Mouse (Mus musculus) fat pad, adult 2 months (tissue): ENCODE results near the gene Acyp1.
"Not testable (repeated sequence)": the region's sequence is repeated elsewhere in the genome, so short reads cannot be mapped to it uniquely, and the experiment has no call there.

ENCODE experiments used
- DNase-seq: peaks from one replicate; pipeline ENCODE4 v3.0.0-alpha.2; 2011; ENCODE audit warnings: low read depth, low spot score; ENCODE audit errors: extremely low read depth

Acyp1 gene

DNA sequence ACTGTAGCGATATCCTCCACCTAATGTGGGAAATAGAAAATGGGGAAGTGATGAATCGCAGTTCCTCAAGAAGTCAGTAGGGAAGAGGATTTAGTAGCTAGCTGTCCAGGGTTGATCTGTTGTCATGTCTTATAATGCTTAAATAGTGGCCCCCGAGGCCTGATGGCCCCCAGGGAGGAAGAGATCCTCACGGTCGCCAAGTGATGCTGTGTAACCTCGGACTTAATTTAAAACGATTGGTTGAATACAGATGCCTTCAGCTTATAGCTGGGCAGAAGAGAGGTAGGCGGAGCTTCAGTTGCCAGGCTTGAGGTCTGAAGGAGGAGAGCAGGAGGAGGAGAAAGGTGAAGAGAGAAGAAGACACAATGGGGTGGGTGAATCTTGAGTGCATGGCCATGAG is 3.9 kb downstream of the Acyp1 start:
- no peak for DNase-seq

DNA sequence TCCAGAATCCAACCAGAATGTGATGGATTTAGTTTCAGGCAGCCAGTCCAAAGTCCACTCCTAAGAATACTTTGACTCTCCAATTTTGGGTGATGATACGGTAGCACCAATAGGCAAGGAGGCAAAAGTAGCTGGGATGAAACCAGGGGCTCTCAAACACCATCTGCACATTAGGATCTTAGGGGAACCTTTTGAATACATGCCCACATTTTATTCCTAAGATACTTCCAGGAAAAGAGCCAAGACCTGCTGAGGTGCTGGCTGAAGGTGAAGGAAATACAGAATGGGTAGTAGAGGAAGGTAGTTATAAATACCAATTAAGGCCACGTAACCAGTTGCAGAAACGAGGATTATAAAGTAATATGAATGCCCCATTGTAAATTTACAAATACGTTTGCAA is 6.5 kb downstream of the Acyp1 start:
- not testable (repeated sequence) for DNase-seq

DNA sequence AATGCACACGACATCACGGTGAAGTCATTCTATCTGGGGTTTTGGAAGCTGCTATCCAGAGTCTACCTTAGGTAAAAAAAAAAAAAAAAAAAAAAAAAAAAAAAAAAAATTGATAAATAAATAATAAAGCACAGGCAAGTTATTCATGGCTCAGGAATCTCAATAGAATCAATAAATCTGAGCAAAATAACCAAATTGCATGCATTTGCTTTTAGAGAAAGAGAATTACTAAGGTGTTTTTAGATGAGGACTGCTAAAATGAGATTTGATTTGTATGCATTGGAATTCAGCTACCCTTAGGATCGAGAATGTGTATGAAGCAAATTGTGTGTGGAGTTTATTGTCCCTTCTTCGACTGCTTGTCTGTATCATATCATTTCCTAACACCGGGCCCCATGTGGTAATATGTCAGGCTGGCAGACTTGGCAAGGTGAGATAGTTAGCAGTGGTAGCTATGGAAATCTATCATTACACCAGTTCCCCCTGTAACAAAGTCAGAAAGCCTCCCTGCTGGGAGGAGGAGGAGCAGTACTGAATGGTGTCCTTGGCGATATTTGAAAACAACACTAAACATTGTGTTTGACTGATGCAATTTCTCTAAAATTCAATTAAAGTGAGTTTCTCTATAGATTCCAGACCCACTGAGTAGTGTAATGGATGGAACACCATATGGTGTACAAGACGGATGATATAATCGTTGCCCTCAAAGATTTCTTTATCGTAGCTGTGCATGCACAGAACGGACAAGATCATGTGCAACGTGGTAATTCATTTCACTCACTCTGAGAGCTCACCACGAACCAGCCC is 7.2 kb downstream of the Acyp1 start:
- DNase-seq: no peak

DNA sequence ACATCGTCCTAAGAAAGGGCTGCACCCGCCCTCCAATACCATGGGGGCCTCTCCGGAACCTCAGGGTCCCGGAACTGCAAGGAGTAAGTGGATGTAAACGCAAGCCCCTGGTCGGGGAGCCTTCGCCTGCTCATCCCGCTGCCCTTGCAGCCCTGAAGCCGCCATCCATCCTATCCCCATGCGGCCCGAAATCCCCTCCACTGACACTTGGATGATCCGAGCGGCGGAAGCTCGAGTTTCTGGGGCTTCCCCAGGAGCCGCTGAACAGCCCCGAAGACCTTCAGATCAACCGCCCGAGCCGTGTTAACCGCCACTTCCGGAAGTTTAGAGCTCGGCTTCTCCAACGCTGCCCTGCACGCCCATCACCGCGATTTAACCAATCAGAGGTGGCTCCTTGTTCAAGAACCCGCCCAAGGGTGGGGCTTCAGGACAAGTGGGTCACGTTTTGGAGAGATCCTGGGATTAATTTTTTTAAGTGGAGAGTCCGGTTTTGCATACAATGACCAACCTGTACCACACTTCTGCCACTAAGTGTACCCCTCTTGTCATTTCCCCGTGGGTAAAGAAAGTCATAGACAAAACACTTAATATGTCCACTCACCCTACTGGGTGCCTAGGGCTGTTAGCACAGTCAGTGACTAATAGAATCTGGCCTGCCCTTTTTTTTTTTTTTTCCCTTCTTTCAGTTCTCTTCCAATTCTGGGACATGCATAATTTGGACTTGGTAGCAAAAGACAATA is 8.0 kb downstream of the Acyp1 start:
- DNase-seq: no peak

DNA sequence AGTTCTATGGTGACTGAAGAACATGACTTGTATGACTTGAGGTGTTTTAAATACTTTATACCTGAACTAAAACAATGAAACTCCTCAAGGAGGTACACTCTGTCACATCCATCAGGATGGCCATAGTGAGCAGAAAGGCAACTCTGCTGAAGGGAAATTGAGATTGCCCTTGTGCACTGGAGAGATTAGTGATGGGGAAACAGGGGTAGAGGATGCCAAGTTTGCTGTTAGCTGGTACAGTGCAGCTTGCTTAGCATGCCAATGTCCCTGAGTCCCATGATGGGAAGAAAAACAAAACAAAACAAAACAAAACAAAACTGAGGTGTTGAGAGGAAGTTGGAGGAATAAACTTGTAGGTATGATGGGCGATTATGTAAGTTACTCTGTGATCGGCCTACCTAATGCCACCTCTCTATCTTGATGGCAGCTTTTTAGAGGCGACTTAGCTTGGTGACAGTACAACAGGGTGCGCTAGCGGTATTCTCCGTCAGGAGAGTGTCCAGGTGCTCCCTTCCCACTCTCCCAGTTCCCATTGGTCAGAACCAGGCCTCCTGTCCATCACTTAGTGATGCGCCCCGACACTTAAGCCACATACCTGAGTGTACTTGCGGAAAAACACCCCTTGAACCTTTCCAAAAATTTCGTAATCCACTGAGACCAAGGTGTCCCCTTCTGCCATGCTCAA is 8.7 kb downstream of the Acyp1 start:
- DNase-seq: no peak

DNA sequence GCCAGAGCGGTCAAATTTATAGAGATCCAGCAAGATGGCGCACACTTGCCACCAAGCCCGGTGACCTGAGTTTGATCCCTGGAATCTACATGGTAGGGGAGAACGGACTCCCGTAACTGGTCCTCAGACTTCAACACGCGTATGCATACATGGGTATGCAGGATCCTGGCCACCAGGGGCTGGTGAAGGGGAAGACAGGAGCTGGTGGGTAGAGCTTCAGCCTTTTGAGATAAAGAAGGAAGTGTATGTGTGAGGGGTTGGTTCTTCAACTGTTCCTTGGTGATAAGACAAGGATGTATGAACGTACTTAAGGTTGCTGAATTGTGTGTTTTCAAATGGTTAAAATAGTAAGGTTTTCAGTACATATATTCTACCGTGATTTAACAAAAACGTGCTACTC is 9.3 kb downstream of the Acyp1 start:
- no peak for DNase-seq

DNA sequence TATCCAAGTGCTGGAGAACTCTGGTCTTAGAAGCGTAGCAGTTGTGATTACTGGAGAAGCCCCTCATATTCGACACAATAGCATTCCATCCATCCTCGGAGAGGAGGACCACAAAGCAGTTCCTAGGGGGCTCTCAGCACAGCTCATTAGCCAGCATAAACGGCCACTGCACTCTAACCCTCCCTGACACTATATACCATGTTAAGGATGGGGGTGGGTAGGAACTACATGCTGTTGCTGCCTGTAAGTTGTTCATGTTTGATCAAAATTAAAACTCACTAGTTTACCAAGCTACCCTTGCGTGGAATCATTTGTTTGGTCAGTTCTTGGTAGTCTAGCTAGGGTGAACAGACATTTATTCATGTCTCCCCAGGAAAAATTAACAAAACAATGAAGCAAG is 12.0 kb downstream of the Acyp1 start:
- no peak for DNase-seq

DNA sequence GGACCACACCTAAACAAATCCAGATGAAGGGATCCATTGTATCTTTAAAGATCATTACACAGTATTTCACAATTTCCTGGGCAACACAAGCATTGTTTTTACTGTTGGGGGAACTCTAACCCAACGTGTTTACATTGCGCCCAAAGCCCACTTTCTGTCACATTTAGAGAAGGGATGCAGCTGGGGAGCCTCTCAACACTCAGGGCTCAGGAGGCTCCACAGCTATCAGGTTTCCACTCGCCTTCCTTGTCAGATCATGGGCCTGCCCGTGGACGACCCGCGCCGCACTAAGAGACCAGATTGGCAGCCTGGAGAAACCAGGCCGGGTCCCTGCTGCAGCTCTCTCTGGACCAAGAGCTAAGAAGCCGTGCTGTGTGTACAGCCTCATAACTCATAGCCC is 14.7 kb downstream of the Acyp1 start:
- no peak for DNase-seq

DNA sequence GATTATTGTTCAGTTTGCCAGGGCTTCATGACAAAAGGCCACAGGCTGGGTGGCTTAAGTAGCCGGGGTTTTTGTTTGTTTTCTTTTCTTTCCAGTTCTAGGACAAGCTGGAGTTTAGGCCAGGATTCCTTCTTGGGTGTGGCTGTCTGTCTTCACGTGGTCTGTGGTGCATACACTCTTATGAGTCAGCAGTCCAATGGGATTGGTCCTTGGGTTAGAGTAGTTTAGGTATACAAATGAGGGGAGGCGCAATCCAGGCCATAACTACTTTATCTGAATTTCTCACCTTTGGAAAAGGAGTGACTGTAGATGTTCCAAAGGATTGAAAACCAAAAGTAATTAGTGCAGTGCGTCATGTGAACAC is 16.4 kb downstream of the Acyp1 start:
- DNase-seq: no peak

DNA sequence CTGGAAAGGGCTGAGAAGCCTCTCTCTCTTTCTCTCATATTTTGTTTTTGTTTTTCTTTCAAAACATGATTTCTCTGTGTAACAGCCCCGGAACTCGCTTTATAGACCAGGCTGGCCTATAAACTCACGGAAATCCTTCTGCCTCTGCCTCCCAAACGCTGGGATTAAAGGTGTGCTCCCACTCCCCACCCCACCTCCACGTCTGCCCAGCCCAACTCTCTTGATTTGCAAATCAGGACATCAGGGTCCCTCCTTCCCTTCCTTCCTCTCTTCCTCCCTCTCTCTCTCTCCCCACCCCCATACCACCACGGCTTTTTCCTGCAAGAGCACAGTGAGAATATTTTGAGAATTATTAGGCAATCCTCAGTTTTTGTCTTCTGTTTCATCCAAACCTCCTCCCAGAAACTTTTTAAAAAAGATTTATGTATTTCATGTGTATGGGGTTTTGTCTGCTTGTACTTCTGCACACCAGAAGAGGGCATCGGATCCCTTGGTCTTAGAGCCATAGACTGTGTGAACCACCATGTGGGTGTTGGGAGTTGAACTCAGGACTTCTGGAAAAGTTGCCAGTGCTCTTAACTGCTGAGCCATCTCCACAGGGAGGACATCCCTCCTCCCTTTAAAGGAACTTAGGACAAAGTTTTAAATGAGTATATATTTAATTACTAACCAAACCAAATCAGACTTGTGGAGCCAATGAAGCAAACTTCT is 17.0 kb downstream of the Acyp1 start:
- DNase-seq: no peak

DNA sequence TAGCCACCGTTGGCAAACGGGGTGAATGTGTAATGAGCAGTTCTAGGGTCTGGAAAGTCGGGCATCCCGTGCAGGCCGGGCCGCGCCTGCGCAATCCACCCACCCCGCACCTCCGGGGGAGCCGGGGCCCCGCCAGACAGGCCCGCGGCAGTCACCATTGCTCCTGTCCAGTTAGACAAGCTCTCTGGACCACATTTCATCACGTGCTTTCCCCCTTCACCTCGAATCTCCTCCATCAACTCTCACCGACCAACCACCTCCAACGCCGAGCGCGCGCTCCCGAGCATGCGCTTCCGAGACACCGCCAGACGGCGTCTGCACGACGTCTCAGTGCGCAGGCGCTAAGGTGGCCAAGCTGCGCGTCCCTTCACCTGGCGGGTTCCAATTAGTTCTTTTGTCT is 17.9 kb downstream of the Acyp1 start, which contains the start of gene Mlh3:
Gene Mlh3, minus strand, starts transcription at position 281 of the 400 bp plus-strand sequence.
- no peak for DNase-seq

DNA sequence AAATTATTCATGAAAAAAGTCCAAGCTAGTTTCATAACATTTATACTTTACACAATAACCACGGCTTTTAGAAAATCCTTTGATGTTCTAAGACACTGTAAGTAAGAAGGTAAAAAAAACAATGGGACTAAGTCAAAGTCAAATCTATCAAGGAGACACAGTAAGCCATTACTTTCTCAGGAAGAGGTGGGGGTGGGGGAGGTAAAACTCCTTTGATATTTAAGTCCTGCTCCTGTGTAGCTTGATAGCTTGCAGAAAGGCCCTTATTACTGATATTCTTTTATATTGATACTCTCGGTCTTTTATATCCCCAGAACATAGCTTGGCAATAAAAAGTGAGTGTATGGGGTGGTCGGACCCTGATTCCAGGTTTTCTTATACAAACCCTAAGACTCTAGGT is 18.4 kb downstream of the Acyp1 start:
- no peak for DNase-seq

DNA sequence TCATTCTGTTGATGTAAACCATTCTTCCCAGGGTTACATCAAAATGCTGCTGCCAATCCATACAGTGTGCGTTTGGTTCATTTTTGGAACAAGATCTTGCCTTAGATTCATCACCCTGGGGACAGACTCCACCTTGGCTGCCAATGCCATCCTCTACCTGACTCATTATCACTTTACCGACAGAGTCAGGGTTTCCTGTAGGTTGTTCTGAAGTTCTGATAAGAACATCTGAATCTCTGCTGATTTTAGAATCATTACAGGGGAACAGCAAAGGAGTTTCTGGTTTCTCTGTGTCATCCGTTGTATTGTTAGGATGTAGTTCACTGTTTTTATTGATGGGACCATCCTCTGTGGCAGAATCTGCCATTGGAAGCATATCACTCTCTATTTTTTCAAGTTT is 22.0 kb downstream of the Acyp1 start:
- no peak for DNase-seq

DNA sequence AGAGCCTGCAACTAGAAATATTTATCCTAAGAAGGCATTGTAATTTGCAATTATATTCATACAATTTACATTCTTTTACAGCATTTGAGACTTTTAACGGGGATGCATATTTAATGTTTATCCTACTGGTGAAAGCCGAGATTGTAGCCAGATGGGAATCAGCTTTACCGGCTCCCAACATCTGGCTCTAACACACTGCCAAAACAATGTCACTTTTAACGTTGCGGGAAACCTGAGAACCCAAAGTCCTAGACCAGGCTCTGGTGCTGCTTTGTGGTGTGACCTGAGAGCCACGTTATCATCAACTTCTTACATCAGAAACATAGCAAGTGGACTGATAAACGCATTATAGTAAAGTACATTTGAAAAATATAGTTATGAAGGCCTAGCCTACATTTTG is 23.3 kb downstream of the Acyp1 start:
- no peak for DNase-seq

DNA sequence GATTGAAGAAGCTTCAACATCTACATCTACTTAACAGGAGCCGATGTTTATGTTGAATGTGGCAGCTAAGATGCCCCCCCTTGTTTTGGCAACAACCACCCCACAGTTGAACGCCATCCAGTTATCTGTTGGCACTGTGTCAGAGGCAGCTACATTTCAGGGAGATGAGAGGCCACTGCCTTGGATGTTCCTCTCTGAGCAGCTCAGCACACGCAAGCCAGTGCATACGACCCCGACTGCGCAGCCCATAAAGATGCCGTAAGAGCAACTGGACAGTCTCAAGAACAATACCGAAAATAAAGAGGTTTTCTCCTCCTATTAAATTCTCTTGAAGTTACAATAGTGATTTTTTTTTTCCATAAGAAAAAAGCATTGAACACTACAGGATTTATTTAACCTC is 23.7 kb downstream of the Acyp1 start:
- no peak for DNase-seq

DNA sequence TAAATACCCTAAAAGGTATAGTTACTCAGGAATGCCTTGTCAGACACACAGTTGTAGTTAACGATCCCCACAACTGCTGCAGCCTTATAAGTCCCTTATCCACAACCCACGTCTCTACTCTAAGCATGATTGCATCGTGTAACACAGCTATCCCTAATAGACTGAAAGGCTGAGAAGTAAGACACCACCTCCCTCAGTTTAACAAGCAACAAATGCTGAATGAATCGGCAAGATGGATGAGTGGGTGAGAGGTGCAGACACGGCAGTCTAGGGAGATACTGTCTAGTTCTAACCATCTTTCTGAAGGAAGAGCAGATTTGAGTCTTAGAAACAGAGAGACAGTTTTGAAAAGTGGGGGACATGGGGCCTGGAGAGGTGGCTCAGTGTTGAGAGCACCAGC is 25.0 kb downstream of the Acyp1 start:
- DNase-seq: no peak

DNA sequence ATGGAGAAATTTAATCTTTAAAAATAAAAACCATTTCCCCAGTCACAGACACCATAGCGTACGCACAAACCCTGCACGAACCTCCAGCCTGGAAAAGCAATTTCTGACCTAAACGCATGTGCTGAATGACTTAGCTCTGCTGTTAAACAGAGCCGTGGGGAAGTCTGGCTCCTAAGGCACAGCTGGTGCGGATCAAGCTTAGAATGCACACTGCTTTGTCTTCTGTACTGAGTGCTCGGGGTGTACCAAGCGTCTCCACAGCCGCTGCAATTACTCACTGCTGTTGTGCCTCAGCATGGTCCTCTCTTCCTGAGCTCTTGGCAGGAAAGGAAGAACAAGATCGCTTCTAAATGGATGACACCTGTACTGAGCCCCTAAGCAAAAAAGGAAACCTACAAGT is 25.7 kb downstream of the Acyp1 start:
- no peak for DNase-seq

DNA sequence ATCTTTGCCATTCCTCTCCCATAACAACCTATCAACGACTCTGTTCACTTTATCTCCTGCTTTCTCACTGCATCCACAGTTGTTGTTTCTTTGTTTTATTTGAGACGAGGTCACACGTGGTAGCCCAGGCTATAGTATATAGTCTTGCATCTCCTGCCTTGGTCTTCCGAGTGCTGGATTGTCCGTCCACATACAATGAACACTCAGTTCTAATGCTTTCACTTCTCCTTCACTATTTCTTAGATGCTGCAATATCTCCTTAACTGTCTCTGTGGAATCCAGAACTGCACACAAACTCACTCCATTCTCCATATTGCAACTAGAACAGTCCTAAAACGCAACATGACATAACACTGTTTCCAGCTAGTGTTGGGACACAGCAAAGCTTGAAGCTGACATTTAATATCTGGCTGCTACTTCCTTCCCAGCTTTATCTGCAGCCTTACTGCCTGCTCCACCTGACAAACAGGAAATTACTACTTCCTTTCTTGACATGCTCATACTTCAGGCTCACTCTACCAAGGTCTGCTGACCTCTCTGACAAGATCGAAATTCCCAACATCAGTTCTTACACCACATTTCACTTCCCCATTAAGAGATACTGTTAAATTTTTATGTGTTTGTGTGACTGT is 31.1 kb downstream of the Acyp1 start:
- DNase-seq: no peak

DNA sequence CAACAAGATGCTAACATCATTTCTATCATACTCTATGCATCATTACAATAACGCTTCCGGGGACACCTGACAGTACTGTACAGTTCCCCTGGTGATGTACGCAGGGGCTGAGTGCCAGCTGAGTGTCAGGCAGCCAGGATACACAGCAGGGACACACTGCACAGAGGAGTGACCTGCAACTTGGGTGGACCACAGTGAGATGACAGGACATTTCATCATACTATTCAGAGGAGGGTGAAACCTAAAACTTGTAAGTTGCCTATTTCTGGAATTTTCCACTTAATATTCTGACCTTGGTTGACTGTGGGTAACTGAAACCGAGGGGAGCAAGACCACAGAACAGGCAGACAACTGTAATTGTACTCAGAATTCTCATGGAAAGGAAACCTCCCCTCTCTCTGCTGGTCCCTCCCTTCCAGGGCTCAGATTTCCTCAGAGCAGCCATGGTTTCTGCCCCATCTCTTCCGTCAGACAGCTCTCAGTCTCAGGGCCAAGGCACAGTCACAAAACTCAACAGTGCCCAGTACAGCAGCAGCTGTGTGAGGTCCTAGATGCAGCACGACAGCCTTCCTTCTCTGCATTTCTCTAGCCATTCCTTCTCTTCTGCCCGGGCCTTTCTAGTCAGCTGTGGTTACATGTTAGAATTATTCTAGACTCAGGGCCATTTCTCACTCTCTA is 32.0 kb downstream of the Acyp1 start:
- no peak for DNase-seq

DNA sequence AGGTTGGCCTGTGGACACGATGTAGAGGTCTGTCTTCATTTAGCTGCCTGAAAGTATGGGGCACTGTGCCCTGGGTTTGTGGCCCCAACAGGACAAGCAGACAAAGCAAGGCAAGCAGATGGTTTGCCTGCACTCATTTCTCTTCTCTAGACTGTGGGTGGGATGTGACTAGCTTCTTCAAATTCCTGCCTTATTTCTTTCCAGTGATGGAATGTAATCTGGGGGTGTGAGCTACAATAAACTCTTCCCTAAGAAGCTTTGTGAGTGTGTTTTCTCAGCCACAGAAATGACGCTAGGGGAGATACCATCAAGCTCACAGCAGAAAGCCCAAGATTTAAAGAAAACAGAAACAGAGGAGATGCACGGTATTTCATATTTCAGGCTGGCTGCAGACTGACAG is 36.2 kb downstream of the Acyp1 start:
- DNase-seq: no peak
